8 mouse cellular contexts compared by ENCODE assay signal in the genomic region with DNA sequence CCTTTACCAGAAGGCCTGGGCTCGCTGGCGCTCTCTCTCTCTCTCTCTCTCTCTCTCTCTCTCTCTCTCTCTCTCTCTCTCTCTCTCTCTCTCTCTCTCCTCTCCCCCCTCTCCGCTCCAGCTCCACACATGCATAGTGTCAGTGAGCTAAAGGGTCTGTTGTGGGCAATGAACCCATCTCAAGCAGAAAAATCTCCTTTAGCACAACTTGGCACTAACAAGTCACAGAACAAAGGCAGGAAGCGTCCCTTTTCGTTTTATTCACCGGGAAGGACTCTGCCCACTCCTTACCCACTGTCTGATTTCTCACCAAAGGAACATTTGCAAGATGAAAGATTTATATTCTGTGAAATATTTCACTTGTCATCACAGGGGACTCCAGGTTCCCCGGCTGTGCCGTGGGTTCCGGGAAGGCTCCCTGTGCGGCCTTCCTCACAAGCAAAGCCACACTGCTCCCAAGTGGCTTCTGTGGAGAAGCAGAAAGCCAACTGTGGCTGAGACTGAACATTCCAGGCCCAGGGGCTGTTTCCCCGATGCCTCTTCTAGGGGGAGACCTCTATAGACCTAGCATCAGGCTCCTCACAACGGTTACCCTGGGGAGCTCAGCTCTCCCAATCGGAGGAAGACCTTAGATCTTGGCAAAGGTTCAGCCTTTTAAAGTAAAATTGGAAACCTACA.
DNase-seq lines count a peak whose midpoint lies in the region; ATAC-seq and TF ChIP-seq lines count a peak whose summit lies in the region.

No protein-coding gene starts in this region.

- peak; percentile 2 for DNase-seq in cerebellum, adult 11-12 months
- DNase-seq in cerebellum, adult 9-10 months: no peak
- peak; percentile 59 to 60 for DNase-seq in adrenal gland, postnatal 36 days
- peak; percentile 58 for DNase-seq in gastrocnemius, adult 2 months
- DNase-seq in kidney, adult 8-10 months: peak; percentile 6 to 25
- DNase-seq in lung, embryonic 14.5 days: peak; percentile 80
- peak; percentile 55 to 69 for DNase-seq in right cerebral cortex, postnatal 10 days (ENCODE audit: low spot score in 2 of 2)
- DNase-seq in thymus, postnatal 36 days: no peak

- WGBS in lung, embryonic 14.5 days: 27% methylated on average over 13 of the region's 13 CpGs

- H3K27me3 ChIP-seq in lung, embryonic 14.5 days (ENCODE audit: insufficient read depth, low read length): no peaks in the 10 kb centered on the region

- peak; percentile 68 for TF ChIP-seq CTCF in gastrocnemius, adult 2 months (IDR thresholded peaks at IDR 0.05)
- peak; percentile 65 for TF ChIP-seq CTCF in lung, embryonic 14.5 days (IDR thresholded peaks at IDR 0.05; ENCODE audit: low read depth)

- H3K4me3 ChIP-seq in gastrocnemius, adult 2 months: no peak overlapping the region
- no peak overlapping the region for H3K4me3 ChIP-seq in lung, embryonic 14.5 days (ENCODE audit: low read depth, low read length)

- H3K27ac ChIP-seq in gastrocnemius, adult 2 months: 0 out of 2 replicates have a peak overlapping the region, but pooled peaks have one; percentile 12
- peak overlapping the region; percentile 19; the same call in 1 of the 2 replicates for H3K27ac ChIP-seq in lung, embryonic 14.5 days (ENCODE audit: low read depth)

- no peak overlapping the region for H3K4me2 ChIP-seq in lung, embryonic 14.5 days

- peak; percentile 83 for ATAC-seq in lung, embryonic 14.5 days (ENCODE audit: insufficient read depth)

- H3K36me3 ChIP-seq in lung, embryonic 14.5 days (ENCODE audit: insufficient read depth): no peaks in the 10 kb centered on the region

- H3K9me3 ChIP-seq in lung, embryonic 14.5 days (ENCODE audit: low read depth, low read length): no peaks in the 10 kb centered on the region

- intact Hi-C loops in gastrocnemius, adult 2 months (cut with DNase I): loop anchor here (5.0 to 10.0 kb wide), 2 partner anchors 646 to 794 kb away; no protein-coding TSS in a partner anchor

- 0 out of 2 replicates have a peak, but pooled peaks cover 4% of the 10 kb centered on the region for H3K4me1 ChIP-seq in lung, embryonic 14.5 days (ENCODE audit: insufficient read depth)

- no peak overlapping the region for H3K9ac ChIP-seq in lung, embryonic 14.5 days

Comparison
In these comparisons a context has a peak if more than half of its experiments do, and no peak if none do; other contexts are left out.
1. DNase-seq: peak in cerebellum, adult 11-12 months (single experiment), adrenal gland, postnatal 36 days (2 of 2), gastrocnemius, adult 2 months (single experiment), kidney, adult 8-10 months (2 of 2), lung, embryonic 14.5 days (single experiment) and right cerebral cortex, postnatal 10 days (2 of 2); none in cerebellum, adult 9-10 months (single experiment) and thymus, postnatal 36 days (0 of 2).